Mouse (Mus musculus): Measurements from ENCODE around the gene Zfp444. TPM values are rescaled to one million over a fixed set of nuclear protein-coding genes. Genes with fewer than 3 reads are reported as not detected.
"Not testable (repeated sequence)": the region's sequence is repeated elsewhere in the genome, so short reads cannot be mapped to it uniquely, and the experiment has no call there.

Zfp444 gene
- total RNA-seq, 2 experiments from 2014 or later = 55.9 to 65.8 TPM

DNA sequence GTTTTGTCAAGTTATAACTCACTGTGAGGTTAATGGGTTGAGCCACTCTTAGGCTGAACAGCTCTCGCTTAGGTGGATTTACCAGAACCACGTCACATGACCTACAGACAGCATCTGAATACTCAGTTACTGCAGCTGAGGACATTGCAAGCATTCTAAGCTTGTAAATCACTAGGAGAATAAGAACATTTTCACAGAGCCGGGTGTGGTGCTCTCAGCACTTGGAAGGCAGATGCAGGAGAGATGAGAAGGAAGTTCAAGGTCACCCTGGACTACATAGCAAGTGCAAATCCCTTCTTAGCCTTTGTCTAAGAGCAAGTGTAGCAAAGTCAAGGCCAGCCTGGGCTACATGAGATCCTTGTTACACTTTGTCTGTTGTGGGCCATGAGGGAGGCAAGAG is 32.2 kb downstream of the Zfp444 start:
- DNase-seq (ENCODE audit: low spot score in 2 of 2) = no peak

DNA sequence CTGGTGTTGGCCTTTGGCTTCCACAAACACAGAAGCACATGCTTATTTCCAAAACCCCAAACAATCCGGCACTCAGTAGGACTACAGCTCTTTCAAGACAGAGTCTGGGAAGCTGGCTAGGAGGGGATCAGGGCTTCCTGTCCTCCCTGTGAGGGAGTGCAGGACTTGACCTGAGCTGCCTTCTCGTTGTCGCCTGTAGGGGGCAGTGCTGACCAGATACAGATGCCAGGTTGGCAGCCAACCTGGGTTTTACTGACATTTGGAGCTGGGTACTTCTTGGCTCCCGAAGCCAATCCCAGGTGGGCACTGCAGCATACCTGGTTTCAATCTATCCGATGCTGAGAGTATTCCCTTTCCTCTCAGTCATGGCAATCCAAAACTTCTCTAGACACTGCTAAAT is 41.1 kb downstream of the Zfp444 start:
- peak in 1 of 2 experiments; percentile 26 for DNase-seq (ENCODE audit: low spot score in 2 of 2)

DNA sequence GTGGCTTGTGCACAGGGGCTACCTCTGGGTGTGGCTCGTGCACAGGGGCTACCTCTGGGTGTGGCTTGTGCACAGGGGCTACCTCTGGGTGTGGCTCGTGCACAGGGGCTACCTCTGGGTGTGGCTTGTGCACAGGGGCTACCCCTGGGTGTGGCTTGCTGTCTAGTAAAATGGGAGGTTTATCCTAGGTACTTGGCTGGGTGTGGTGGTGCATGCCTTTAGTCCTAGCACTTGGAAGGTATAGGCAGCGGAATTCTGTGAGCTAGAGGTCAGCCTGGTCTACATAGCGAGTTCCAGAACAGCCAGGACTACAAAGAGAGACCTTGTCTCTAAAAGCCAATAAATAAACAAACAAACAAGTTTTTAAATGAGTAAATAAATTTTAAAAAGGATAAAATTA is 42.7 kb downstream of the Zfp444 start:
- DNase-seq (ENCODE audit: low spot score in 2 of 2) = not testable (repeated sequence)

- no peak for DNase-seq (ENCODE audit: low spot score in 2 of 2)
Observed at GRCm38 (mm10) chr7:6220147-6220546, 48.1 kb downstream of the Zfp444 start.

GRCm38 (mm10) chr7:6221978-6222377 is 50.0 kb downstream of the Zfp444 start, which contains the start of gene Zscan5b:
Gene Zscan5b, plus strand, starts transcription at chr7:6222278.
- DNase-seq (ENCODE audit: low spot score in 2 of 2) = no peak

DNA sequence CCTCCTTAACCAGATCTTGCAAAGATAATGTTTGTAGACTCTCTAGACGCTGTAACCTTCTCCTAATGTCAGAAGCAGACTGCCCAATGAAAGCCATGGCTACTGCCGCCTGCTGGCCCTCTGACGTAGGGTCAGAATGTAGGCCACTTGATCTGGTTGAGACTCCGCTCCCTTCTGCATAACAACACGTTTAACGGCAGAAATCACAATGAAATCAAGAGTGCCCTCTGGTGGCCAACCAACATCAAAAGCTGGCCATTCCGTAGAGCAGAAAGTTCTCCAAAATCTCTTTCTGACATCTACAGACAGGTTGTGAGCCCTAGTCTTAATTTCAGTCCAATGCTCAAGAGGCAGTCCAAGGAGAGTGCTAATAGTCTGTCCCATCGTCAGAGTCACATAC is 56.5 kb downstream of the Zfp444 start:
- peak; percentile 21 to 35 for DNase-seq (ENCODE audit: low spot score in 2 of 2)

- no peak for DNase-seq (ENCODE audit: low spot score in 2 of 2)
Observed at GRCm38 (mm10) chr7:6239787-6240186, 67.8 kb downstream of the Zfp444 start.

DNA sequence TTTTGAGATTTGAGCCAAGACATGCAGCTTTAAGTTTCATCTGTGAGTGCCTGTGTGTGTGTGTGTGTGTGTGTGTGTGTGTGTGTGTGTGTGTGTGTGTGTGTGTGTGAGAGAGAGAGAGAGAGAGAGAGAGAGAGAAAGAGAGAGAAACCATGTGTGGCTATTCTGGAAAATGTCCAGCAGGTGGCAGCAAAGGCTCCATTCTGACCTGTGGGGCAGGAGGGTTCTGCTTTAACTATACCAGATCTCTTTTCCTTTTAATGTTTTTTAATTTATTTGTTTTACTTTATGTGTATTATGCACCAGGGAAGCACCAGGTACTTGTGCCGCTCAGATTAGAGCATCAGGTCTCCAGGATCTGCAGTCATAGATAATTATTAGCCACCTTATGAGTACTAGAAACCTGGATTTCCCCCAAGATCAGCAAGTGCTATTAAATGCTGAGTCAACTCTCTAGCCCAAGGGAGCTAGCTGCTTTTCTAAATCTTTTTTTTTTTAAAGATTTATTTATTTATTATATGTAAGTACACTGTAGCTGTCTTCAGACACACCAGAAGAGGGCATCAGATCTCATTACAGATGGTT is 68.9 kb downstream of the Zfp444 start:
- peak; percentile 36 to 53 for DNase-seq (ENCODE audit: low spot score in 2 of 2)

Other genes starting within 250 kb of the Zfp444 start
- not detected for gene Vmn1r65, start 161.2 kb upstream of the Zfp444 start, total RNA-seq (2021)
- gene Nlrp4c, start 127.1 kb upstream of the Zfp444 start, total RNA-seq (2021) = not detected
- 10 to 100 TPM; 27.1 to 32.7 TPM for gene Zfp787, start 16.2 kb upstream of the Zfp444 start, total RNA-seq (2021)
- gene Galp, start 24.9 kb downstream of the Zfp444 start, total RNA-seq (2021) = not detected
- not detected for gene Zscan5b, start 50.1 kb downstream of the Zfp444 start, total RNA-seq (2021)
- not detected for gene Epp13, start 80.5 kb downstream of the Zfp444 start, total RNA-seq (2021)
- 10 to 100 TPM; 14.5 to 17.2 TPM for gene Zfp667, start 114.4 kb downstream of the Zfp444 start, total RNA-seq (2021)
- 10 to 100 TPM; 17.6 to 17.8 TPM for gene Zfp583, start 159.1 kb downstream of the Zfp444 start, total RNA-seq (2021)
- 1 to 10 TPM; 5.6 to 6.8 TPM for gene Gm3854, start 171.5 kb downstream of the Zfp444 start, total RNA-seq (2021)
- 1 to 10 TPM; 5.2 to 5.8 TPM for gene Zfp78, start 191.1 kb downstream of the Zfp444 start, total RNA-seq (2021)
- 10 to 100 TPM in 1 of 2 experiments, 1 to 10 TPM in 1; 8.6 to 10.3 TPM for gene Zfp28, start 211.1 kb downstream of the Zfp444 start, total RNA-seq (2021)
- gene Smim17, start 226.5 kb downstream of the Zfp444 start, total RNA-seq (2021) = 10 to 100 TPM; 18.5 to 19.0 TPM
- gene Gm20715, start 238.1 kb downstream of the Zfp444 start, total RNA-seq (2021) = under 1 TPM; 0.09 to 0.14 TPM